Mouse (Mus musculus): ENCODE measurements at regions not wholly inside any gene's neighbourhood (a gene's known extent, or its start where the extent isn't known, plus 50 kb on each side); places are given as distances from the start of the nearest gene placed in this dataset.

DNA sequence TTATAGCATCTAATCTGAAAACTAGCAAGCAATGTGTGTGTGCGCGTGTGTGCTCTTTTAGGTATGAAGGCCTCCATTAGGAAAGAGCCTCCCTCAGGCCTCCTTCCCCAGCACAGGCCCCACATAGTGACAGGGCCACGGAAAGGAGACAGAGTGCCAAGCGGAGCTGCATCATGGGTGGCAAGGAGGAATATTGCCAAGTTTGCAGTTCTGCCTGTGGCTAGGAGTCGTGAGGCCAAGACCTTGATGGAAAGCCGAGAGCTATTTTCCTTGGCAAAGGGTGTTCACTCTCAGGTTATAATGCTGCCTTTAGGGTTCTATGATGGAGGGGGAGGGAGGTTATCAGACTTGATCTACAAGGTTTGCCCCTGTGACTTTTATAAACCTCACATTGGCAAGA is 53.4 kb upstream of the Tpm1 start:
- H3K4me3 ChIP-seq (replicated peaks): no peak overlapping the region
- no peak for TF ChIP-seq FLI1 (IDR thresholded peaks at IDR 0.05; ENCODE audit: low read length)
- no peak for TF ChIP-seq GATA1 (IDR thresholded peaks at IDR 0.05; ENCODE audit: borderline replicate concordance, low read length)
- H3K27me3 ChIP-seq (replicated peaks): peaks cover 43% of the 10 kb centered on the region
- H3K4me1 ChIP-seq: peaks cover 7% of the 10 kb centered on the region; the same call in 1 of the 2 replicates
- no peaks in the 10 kb centered on the region for H3K9me3 ChIP-seq
- H3K36me3 ChIP-seq (replicated peaks; ENCODE audit: low read length): no peaks in the 10 kb centered on the region

DNA sequence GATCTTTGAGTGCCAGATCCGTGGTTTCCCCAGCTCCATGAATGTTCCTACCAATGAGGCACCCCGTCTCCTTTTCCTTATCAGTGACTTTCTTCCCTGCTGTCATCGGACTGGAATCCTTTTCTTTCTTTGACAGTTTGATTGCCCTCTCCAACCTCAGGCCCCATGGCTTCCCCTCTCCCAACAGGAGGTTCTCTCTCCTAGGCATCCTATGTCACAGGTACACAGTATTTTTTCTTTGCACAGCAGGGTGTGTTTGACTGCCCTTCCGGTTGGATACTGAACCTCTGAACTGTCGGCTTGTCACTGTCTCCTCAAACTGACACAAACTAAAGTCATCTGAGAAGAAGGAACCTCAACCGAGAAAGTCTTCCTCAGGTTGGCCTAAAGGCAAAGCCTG is 50.3 kb upstream of the Tpm1 start:
- Histone ChIP-seq H3K9me3 (no peaks in the 10 kb centered on the region), H3K27me3 (replicated peaks) (peaks cover 39% of the 10 kb centered on the region), H3K36me3 (replicated peaks; ENCODE audit: low read length) (no peaks in the 10 kb centered on the region), H3K4me1 (peaks cover 4% of the 10 kb centered on the region; the same call in 1 of the 2 replicates), H3K4me3 (replicated peaks) (no peak overlapping the region)
- TF ChIP-seq FLI1 (IDR thresholded peaks at IDR 0.05; ENCODE audit: low read length) (no peak), GATA1 (IDR thresholded peaks at IDR 0.05; ENCODE audit: borderline replicate concordance, low read length) (no peak)

Data from megakaryocyte, embryonic 14.5 days (primary cell).